Mouse (Mus musculus) thymus, postnatal 4 days (tissue): Measurements from ENCODE around the gene Fgl2.

Experiments
- DNase-seq: peaks from one replicate; pipeline ENCODE4 v3.0.0; 2021

Gene Fgl2

GRCm38 (mm10) chr5:21384252-21384960 is 12.0 kb downstream of the Fgl2 start:
- DNase-seq = no peak

GRCm38 (mm10) chr5:21384976-21385375 is 12.5 kb downstream of the Fgl2 start:
- DNase-seq = no peak

- no peak for DNase-seq
Measured at GRCm38 (mm10) chr5:21386432-21386831, 14.0 kb downstream of the Fgl2 start.

GRCm38 (mm10) chr5:21387340-21387739 is 14.9 kb downstream of the Fgl2 start:
- DNase-seq = no peak

GRCm38 (mm10) chr5:21388855-21389254 is 16.4 kb downstream of the Fgl2 start:
- DNase-seq = no peak

GRCm38 (mm10) chr5:21391616-21392384 is 19.4 kb downstream of the Fgl2 start:
- no peak for DNase-seq

GRCm38 (mm10) chr5:21394562-21394961 is 22.1 kb downstream of the Fgl2 start:
- no peak for DNase-seq

- DNase-seq = no peak
Measured at GRCm38 (mm10) chr5:21395205-21395840, 22.9 kb downstream of the Fgl2 start.

GRCm38 (mm10) chr5:21411261-21411666 is 38.8 kb downstream of the Fgl2 start:
- DNase-seq = peak; percentile 50

- DNase-seq = no peak
Measured at GRCm38 (mm10) chr5:21412056-21412455, 39.6 kb downstream of the Fgl2 start.

- DNase-seq = no peak
Measured at GRCm38 (mm10) chr5:21413322-21413721, 40.9 kb downstream of the Fgl2 start.

- peak; percentile 24 for DNase-seq
Measured at GRCm38 (mm10) chr5:21414116-21414820, 41.8 kb downstream of the Fgl2 start.

- DNase-seq = no peak
Measured at GRCm38 (mm10) chr5:21418613-21419012, 46.2 kb downstream of the Fgl2 start.

GRCm38 (mm10) chr5:21420609-21421008 is 48.2 kb downstream of the Fgl2 start:
- no peak for DNase-seq

GRCm38 (mm10) chr5:21424614-21425602 is 52.5 kb downstream of the Fgl2 start, which contains the start of the genes Ccdc146 and Fam185a:
Gene Ccdc146, minus strand, starts transcription at chr5:21424677.
Gene Fam185a, plus strand, starts transcription at chr5:21424958.
- DNase-seq = peak; percentile 87

- DNase-seq = no peak
Measured at GRCm38 (mm10) chr5:21426666-21427065, 54.2 kb downstream of the Fgl2 start.
